Mouse (Mus musculus) limb, embryonic 15.5 days (tissue): ENCODE data around the gene Sst. TPM values are rescaled to one million over a fixed set of nuclear protein-coding genes. Genes with fewer than 3 reads are reported as not detected.

Experiments used
- ATAC-seq: fragments of 200-750 bp; cut with Nextera tagmentation; 2 replicates; pipeline ENCODE4 v1.8.0; 2017; ENCODE audit warnings: low read depth, moderate TSS enrichment; ENCODE audit not compliant: insufficient number of reproducible peaks, low FRiP score, low TSS enrichment
- H3K27ac ChIP-seq: fragments of 300-500 bp; sonication (generic); 2 replicates; pipeline ENCODE4 v1.5.1; 2015; ENCODE audit warnings: moderate library complexity, mild to moderate bottlenecking, inconsistent platforms
- H3K27me3 ChIP-seq: fragments of 300-500 bp; sonication (generic); 2 replicates; pipeline ENCODE4 v1.6.1; 2015; ENCODE audit warnings: inconsistent platforms
- H3K36me3 ChIP-seq: fragments of 300-500 bp; sonication (generic); 2 replicates; pipeline ENCODE4 v1.6.1; 2015; ENCODE audit warnings: inconsistent platforms
- H3K4me1 ChIP-seq: fragments of 300-500 bp; sonication (generic); 2 replicates; pipeline ENCODE4 v1.6.1; 2015; ENCODE audit warnings: inconsistent platforms
- H3K4me2 ChIP-seq: fragments of 300-500 bp; sonication (generic); 2 replicates; pipeline ENCODE4 v1.6.1; 2015; ENCODE audit warnings: mild to moderate bottlenecking, inconsistent platforms
- H3K4me3 ChIP-seq: fragments of 300-500 bp; sonication (generic); 2 replicates; pipeline ENCODE4 v1.5.1; 2015; ENCODE audit warnings: mild to moderate bottlenecking, inconsistent platforms
- H3K9ac ChIP-seq: fragments of 300-500 bp; sonication (generic); 2 replicates; pipeline ENCODE4 v1.6.1; 2015; ENCODE audit warnings: inconsistent platforms
- H3K9me3 ChIP-seq: fragments of 300-500 bp; sonication (generic); 2 replicates; pipeline ENCODE4 v1.6.1; 2016; ENCODE audit warnings: inconsistent platforms
- WGBS: fragments of 180-500 bp; shearing (Covaris S2); methylation state at CpG from one replicate; pipeline ENCODE4 v1.1.7; 2015; 5-methylcytosine and 5-hydroxymethylcytosine counted together
- polyA plus RNA-seq: library from polyadenylated mRNA; unstranded; fragments of >200 nt; fragmentation: Nextera tagmentation; extraction: Ambion mirVana; gene quantifications from 2 replicates; pipeline ENCODE4 v1.2.1, GENCODE M21; 2015

Sst gene
- polyA plus RNA-seq, 1 experiment from 2014 or later: 11.2 TPM

DNA sequence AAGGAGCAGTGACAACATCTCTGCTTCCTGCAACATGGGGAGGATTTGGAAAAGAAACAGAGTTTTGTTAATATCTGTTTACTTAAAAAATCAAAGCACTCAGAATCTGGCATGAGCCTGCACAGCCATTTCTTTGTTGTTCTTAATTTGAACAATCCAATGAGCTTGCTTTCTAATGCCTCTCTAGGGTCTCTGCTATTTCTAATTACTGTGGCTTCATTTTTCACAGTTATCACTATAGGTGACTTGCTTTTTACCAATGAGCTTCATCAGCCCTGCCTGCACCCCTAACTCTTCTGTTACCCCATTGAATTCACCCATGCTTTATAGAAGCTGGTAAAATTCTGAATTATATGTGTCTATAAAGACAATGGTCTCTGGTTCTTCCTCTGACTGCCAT, 41.0 kb downstream of the Sst start:
- ATAC-seq: no peak

DNA sequence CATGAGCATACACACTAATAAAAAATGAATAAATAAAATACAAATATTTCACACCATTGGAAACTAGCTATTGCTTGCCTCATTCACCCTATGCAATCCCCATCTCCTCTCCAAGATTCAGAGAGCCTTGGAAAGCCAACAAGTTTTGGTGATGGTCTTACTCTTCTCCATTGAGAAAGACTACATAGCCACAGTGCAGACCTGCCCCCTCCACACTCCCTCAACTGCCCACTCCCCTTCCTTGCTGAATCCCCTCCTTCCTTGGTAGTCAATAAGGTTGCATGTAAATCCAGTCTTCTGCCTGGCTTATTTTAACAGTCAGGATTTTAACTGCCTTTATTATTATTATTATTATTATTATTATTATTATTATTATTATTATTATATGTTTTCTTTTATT, 41.6 kb downstream of the Sst start:
- Histone ChIP-seq H3K9ac (no peak overlapping the region), H3K27ac (no peak overlapping the region), H3K4me3 (no peak overlapping the region), H3K27me3 (no peaks in the 10 kb centered on the region), H3K4me1 (no peaks in the 10 kb centered on the region), H3K4me2 (no peak overlapping the region), H3K9me3 (no peaks in the 10 kb centered on the region), H3K36me3 (no peaks in the 10 kb centered on the region)
- no peak for ATAC-seq

More for the DNA sequence above, 41.0 kb downstream of the Sst start:
- no peak overlapping the region for H3K9ac ChIP-seq
- no peak overlapping the region for H3K27ac ChIP-seq
- H3K36me3 ChIP-seq: no peaks in the 10 kb centered on the region
- no peak overlapping the region for H3K4me2 ChIP-seq
- no peaks in the 10 kb centered on the region for H3K9me3 ChIP-seq
- no peak overlapping the region for H3K4me3 ChIP-seq
- H3K4me1 ChIP-seq: no peaks in the 10 kb centered on the region
- no peaks in the 10 kb centered on the region for H3K27me3 ChIP-seq

DNA sequence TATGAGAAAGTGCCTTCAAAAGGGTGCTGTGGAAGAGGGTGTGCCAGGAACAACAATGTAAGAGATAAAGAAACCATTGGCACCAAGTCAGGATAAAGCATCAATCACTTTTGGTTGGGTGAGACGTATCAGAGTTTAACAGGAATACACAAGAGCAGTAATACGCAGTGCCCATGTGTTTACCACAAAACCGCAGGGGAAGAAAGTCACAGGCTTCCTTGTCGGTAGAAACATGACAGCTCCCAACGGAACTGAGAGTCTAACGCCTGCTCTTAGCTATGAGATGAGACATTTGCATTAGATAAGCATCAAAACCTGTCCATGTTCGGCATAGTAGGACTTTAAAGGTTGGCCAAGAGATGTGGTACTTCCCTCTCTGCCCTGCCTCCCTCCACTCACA, 46.1 kb downstream of the Sst start:
- no peak for ATAC-seq
- Histone ChIP-seq H3K4me3 (no peak overlapping the region), H3K9me3 (no peaks in the 10 kb centered on the region), H3K27ac (no peak overlapping the region), H3K4me1 (no peaks in the 10 kb centered on the region), H3K36me3 (no peaks in the 10 kb centered on the region), H3K4me2 (no peak overlapping the region), H3K9ac (no peak overlapping the region), H3K27me3 (no peaks in the 10 kb centered on the region)
- 81% methylated on average over 7 of the region's 7 CpGs for WGBS

DNA sequence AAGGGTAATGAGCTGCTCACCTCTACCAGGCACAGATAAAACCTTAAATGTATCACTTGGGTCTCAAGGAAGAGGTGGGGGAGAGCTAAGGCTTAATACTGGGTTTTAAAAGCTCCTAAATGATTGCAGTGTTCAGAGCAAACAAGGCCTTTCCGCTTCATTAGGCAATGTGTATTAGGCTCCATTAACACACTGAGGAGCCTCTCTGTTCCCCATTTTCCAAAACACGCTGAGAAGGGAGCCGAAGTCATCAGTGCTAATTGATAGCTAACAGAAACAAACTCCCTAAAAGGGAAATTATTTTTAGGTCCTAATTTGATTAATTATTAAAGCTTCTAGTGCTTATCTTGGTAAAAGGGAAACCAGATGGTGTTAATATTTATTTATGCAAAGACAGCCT, 48.1 kb downstream of the Sst start:
- no peaks in the 10 kb centered on the region for H3K9me3 ChIP-seq
- no peaks in the 10 kb centered on the region for H3K36me3 ChIP-seq
- WGBS: 45% methylated on average over 3 of the region's 3 CpGs
- no peak overlapping the region for H3K9ac ChIP-seq
- ATAC-seq: no peak
- H3K4me2 ChIP-seq: no peak overlapping the region
- H3K27me3 ChIP-seq: no peaks in the 10 kb centered on the region
- no peak overlapping the region for H3K27ac ChIP-seq
- no peak overlapping the region for H3K4me3 ChIP-seq
- H3K4me1 ChIP-seq: no peaks in the 10 kb centered on the region

Other genes with a start within 250 kb of the Sst start
- gene Rtp2, start 41.4 kb upstream of the Sst start, polyA plus RNA-seq: not detected in 2 replicates
- gene Gm37419, start 97.5 kb upstream of the Sst start, polyA plus RNA-seq: not detected in 2 replicates
- gene Bcl6, start 97.9 kb upstream of the Sst start, polyA plus RNA-seq: 3.6 and 4.2 TPM in 2 replicates